Mouse (Mus musculus) adrenal gland, adult 8-10 months (tissue): ENCODE measurements around the gene Pitpnm2. TPM values are rescaled to one million over a fixed set of nuclear protein-coding genes. Genes with fewer than 3 reads are reported as not detected.
"Not testable (repeated sequence)": the region's sequence is repeated elsewhere in the genome, so short reads cannot be mapped to it uniquely, and the experiment has no call there.

Experiments
- DNase-seq: peaks from one replicate; pipeline ENCODE4 v3.0.0; 2022
- total RNA-seq, 4 experiments: library from RNA; stranded (reverse); gene quantifications; 2 replicates each; pipeline ENCODE4 v1.2.4; 2022

Gene Pitpnm2
- total RNA-seq, 4 experiments from 2014 or later = 52.7 to 67.0 (median 62.5) TPM

DNA sequence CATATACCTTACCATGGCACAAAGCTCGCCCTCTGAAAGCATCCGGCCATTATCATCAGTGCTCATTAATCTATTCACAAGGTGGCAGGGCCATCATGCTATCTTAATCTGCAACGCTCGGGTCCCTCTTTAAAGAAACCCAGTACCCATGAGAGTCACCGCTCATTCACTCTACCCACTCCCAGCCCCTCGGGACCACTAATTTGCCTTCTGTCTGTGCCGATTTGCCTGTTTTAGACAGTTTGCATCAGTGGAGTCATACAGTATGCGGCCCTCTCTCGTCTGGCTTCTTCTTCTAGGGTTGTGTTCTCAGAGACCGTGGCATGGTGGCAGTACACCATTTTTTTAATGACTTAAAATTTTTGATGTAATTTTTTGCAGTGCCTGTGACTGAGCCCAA, 30.1 kb downstream of the Pitpnm2 start:
- no peak for DNase-seq

DNA sequence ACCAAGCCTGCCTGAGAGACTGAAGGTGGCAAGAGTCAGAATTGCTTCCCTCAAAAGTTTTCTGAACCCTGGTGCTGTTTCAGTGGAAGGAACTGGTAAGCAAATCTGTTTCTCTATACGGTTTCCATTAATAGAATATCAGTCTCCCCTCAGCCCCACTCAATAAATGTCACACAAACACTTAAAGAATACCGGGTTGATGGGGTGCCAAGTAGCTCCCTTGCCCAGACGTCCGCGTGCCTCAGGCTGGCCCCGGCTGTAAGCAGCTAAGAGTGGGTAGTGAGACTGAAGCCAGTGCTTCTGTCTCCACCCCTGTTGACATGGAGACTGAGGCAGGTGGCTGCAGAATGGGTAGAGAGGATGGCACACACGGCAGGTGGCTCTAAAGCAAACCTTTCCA, 30.6 kb downstream of the Pitpnm2 start:
- no peak for DNase-seq

DNA sequence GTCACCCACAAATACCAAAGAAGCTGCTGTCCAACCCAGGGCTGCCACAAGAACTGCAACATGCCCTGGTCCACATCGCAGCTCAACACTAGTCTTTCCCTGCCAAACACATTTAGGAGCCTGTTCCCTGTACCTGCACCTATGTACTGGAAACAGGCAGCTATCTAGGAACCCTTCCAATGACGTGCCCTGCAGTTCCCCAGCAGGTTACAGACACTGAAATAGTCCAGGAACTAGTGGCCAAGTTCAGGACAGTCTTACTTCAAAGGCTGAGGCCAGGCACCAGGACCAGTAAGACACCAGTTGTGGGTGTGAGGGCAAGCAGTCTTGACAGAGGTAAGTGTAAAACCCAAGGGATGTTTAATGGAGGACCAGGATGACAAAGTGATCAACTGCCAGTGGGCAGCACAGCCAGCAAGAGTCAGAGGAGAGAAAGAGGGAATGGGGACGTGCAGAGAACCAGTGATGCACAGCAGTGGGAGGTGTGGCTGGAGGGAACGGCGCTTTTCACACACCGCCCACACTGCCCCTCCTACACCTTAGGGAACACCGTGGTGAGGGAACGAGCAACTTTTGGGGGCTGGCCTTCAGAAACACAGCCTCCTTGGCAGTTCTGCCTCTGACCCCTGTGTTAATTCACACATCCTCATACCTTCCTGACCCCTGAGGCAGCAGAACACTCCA, 31.9 kb downstream of the Pitpnm2 start:
- no peak for DNase-seq

DNA sequence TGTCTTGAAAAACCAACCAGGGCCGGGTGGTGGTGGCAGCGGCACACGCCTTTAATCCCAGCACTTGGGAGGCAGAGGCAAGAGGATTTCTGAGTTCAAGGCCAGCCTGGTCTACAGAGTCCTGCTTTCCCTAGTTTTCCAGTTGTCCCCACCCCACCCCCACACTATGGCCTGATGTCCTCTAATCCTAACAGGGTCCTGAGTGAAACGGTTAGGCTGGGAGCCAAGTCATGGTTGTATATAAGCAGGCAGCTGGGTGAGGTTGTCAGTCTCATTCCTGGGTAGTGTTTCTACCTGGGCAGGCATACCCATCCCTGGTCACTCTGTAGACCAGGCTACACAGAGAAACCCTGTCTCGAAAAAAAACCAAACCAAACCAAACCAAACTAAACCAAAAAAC, 32.5 kb downstream of the Pitpnm2 start:
- DNase-seq = not testable (repeated sequence)

DNA sequence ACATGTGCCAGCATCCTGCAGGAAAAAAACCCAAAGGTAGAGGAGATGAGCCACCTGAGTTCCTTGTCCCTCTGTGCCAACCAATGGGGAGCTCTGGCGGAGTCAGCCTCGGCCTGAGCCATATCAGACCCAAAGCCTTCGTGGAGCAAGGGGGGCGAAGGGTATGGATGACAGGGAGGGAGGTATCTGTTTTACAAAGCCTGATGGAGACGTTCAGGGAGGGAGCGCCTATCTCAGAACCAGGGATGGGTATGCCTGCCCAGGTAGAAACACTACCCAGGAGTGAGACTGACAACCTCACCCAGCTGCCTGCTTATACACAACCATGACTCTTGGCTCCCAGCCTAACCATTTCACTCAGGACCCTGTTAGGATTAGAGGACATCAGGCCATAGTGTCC, 33.2 kb downstream of the Pitpnm2 start:
- DNase-seq = no peak

DNA sequence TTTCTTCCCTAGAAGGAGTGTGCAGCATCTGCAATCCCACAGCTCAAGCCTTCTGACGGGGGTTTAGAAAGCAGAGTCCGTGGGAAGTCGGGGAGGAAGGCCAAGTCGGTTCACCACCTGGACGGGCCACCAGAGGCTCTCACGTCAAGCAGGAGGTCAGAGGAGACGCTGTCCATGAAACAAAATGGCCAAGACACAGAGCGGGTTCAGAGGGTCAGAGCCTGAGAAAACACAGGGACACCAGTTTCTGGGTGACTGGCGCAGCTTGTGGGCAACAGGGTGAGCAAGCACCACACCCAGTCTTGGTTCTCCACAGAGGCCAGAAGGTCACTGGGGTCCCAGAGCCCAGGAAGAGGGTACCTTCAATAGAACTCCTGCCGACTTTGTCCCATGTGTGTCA, 33.9 kb downstream of the Pitpnm2 start:
- DNase-seq = no peak

DNA sequence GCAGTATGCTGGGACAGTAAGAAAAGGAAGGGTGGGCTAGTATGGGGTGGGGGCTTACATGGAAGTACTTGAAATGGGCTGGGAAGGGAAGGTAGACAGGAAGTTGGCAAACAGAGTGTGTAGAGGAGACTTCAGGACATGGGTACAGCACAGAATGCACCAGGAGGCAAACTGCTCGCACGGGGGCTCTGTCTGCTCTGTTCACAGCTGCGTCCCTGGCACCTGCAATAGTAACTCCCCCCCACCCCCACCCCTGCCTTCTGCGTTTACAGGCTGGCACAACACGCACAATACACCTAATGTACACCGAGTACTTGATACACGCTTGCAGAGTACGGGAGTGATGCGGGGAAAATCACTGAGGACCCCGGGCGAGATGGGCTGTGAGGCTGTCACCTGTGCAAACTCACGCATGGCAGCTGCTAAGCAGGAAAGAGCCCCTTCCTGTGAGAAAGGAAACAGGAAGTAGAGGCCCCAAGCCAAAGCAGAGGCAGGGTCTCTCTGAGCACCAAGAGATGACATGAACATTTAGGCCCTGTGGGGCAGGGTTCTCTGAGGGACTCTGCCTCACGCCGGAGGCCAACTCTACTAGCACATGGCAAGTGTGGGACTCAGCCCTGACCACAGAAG, 34.9 kb downstream of the Pitpnm2 start:
- DNase-seq = no peak

- peak; percentile 69 for DNase-seq
These were observed 35.7 kb downstream of the Pitpnm2 start for GRCm38 (mm10) chr5:124213588-124214469.

DNA sequence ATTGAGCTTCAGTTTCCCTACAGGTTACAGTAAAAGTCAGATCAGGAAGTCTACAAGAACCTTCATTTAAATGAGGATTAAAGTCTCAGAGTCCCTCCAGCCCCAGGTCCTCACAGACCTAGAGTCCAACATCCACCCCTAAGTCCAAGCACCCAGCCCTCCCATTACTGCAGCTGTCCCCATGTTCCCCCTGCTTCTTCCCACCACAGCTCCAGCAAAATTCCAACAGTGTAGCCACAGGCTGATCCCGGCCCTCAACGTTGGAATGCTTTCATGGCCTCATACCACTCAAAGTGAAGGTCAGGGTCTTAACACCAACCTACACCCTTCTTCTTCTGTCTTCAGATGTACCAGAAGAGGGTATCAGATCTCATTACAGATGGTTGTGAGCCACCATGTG, 37.9 kb downstream of the Pitpnm2 start:
- DNase-seq = no peak

DNA sequence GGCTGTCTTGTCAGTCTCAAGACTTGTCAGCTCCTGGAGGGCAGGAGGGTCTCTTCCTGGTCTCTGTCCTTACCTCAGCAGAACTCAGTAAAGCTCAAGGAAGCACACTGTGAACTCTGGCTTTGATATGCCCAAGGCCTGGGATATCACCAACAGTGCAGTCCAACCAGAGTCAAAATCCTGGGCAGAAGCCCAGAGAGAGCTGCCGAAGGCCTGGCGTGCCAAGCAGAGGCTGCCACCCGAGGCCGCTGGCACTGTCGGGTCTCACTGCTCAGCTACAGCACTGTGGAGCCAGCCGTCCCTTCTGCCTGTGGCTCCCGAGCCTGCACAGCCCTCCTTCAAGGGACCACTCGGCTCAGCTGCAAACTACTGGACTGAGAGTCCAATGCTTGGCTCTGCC, 38.3 kb downstream of the Pitpnm2 start:
- DNase-seq = peak; percentile 79

DNA sequence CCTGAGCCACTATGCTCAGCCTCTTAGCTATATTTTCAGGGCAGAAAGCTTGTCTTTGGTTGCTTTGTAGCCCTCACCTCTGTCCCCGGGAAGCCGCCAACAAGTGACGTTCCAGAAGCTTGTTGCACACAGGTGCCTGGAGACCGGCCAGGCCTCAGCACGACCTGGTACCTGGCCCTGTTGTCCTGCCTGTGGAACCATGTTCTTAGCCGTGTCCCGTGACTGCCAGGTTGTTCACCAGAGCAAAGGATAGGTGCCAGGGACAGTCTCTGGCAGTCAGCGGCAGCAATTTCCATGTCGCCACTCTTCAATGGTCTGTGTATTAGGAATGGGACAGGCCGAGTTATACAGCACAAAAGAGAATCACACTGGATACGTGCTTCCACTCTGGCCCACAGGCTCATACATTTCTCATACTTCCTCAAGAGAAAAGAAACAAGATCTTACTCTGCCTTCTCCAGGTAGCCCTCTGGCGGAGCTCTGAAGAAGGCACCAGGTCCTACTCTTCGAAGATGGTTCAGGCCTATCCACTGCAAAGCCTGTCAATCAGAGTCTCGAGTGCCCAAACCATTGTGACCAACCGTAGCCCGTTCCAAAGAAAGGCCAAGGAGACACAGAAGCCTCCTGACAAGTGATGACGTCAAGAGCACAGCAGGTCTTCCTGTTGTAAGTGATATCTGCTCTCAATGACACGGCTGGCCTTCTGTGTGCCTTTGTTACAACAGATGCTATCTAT, 39.1 kb downstream of the Pitpnm2 start:
- DNase-seq = peak; percentile 74

DNA sequence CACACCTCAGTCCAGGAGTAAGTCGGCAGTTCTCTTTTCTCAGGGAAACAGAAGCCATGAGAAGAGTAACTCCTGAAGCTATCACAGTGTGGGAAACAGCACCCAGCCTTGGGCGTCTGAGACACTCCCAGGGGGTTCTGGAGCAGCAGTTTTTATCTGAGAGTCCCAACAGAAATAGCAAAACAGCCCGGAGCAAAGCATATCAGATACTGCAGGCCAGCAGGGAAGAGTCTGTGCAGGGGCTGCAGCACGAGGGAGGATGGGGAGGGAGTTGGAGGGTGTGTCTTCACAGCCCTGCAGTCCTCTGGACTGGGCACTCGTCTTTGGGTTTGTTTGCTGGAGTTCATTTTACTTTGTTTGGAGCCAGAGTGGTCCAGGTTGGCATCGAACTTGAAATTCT, 39.7 kb downstream of the Pitpnm2 start:
- DNase-seq = no peak

DNA sequence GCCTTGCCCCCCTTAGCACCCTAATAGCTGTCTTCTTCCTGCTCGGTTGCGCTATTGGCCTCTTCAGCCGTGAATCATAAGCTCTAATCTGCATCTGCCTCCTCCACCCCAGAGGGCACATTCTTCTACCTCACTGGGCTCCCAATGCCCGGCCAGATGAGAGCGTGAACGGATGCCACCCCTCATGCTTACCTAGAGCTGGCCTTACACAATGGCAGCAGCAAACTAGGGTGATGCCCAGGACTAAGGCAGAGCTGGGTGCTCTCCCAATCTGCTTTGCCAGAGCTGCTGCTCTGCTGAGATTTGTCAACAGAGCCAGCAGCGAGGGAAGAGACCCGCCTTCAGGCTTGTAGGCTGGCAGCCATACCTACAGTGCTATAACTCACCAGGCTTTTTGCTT, 41.5 kb downstream of the Pitpnm2 start:
- DNase-seq = no peak

GRCm38 (mm10) chr5:124206481-124207038, 43.0 kb downstream of the Pitpnm2 start:
- no peak for DNase-seq

GRCm38 (mm10) chr5:124205809-124206380, 43.7 kb downstream of the Pitpnm2 start:
- DNase-seq = no peak

DNA sequence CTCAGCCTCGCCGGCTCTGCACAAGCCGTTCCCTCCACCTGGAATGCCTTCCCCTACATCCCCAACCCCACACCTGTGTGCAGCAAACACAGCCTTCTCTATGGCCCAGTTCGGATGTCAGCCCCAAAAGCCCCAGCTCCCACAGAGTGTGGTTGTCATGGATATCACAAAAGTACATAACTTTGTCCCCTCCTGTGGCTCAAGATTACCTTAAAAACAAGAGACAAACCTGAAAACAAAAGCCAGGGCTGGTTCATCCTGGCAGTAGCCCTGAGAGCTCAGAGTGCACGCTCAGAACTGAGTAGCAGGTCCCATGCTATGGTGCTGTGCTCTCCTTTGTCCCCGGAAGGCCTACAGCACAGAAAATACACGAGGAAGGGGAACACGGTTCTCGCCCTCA, 44.3 kb downstream of the Pitpnm2 start:
- DNase-seq = no peak

DNA sequence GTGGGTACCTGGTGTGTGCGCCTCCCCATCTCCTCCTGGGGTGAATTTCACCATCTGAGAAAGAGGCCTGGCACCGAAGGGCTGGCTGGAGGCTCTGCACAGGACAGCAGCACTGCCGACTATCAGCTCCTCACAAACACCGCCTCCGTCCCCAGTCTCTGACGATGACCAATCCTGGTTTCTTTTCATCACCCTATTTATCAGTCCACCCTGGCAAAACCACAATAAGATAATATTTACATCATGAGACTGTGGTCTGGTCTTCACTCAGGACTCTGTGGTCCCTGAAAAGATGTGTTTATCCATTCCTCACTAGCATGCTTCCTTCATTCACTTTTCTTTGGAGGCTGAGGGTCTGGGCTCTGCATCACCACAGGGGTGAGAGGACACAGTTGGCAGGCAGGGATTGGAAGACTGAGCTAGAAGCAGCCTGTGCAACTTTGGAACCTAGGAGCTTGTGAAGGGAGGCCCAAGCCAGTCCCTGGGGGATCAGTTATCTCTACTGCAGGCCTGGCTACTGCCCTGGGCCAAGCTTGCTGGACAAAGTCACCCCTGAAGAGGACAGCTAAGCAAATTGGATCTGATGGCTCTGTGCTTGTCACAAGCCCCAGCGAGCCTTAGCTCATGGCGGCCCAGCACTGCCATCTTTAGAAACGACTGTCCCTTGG, 45.3 kb downstream of the Pitpnm2 start:
- no peak for DNase-seq

- no peak for DNase-seq
These were observed 46.3 kb downstream of the Pitpnm2 start for GRCm38 (mm10) chr5:124203251-124203650.

DNA sequence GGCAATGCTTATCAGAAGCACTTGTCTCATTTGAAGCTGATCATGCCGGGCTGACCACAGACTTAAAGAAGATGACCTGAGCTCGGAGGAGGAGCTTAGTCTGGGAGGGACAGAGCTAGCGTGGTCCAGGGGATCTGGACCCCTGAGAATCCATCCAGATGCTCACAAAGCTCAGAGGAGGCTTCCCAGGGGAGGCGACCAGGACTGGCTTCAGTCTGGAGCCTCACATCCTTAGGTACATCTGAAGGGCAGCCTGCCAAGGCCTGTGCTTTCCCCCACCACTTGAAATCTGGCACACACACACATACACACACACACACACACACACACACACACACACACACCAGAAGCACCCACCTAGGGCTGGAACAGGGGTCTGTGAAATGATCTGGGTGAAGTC, 47.5 kb downstream of the Pitpnm2 start:
- DNase-seq = no peak

DNA sequence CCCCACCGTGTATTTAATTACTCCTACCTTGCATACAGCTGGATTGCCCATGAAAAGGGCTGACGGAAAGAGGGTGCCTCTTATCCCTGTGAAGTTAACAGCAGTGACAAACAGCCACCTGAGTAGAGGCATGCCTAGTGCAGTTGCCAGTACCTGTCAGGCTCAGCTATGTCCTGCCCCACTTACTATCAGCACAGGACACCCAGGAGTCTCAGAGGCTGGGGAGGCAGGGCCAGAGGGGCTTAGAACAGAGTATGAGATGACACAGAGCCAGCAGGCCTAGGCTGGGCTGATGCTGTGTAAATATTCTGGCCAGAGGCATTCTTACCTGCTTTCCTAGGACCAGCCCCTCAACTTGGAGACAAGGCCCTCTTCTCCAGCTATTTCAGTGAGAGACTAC, 48.0 kb downstream of the Pitpnm2 start:
- DNase-seq = no peak

DNA sequence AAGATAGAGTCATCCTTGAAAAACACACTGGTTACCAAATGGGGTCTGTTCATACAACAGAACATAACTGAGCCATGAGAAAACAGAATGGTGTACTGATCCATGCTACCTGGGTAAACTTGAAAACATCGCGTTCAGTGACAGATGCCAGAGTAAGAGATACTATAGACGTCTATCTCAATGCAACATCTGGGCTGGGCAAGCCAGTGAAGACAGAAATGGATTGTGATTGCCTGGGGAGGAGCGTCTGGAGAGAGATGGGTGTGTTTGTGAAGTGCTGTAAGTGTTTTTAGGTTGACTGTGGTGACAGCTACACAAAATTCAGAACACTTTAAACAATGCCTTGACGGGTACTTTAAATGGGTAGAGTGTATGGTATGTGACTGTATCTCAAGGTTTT, 48.7 kb downstream of the Pitpnm2 start:
- DNase-seq = no peak

DNA sequence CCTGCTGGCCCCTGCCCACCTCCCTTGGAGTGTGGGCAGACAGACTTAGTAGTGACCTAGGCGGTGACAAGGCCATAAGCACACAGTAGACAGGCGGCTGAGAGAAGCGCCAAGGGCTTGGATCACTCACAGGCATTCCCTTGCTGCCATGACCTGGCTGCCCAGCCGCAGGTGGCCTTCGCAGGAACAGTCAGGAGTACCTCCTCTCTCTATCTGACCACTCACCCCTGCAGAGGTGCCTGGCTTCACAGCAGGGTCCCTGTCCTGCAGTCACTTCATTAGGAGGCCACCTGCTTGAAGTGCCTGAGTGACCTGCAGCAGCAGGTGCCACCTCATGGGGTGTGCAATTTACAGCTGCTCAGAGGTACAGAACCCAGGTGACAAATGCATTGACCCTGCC, 50.4 kb downstream of the Pitpnm2 start:
- DNase-seq = no peak
